Mouse (Mus musculus): ENCODE results near the gene Zfp26. TPM values are rescaled to one million over a fixed set of nuclear protein-coding genes. Genes with fewer than 3 reads are reported as not detected.

The Zfp26 gene
- polyA plus RNA-seq, 1 experiment from 2014 or later: 27.3 TPM

DNA sequence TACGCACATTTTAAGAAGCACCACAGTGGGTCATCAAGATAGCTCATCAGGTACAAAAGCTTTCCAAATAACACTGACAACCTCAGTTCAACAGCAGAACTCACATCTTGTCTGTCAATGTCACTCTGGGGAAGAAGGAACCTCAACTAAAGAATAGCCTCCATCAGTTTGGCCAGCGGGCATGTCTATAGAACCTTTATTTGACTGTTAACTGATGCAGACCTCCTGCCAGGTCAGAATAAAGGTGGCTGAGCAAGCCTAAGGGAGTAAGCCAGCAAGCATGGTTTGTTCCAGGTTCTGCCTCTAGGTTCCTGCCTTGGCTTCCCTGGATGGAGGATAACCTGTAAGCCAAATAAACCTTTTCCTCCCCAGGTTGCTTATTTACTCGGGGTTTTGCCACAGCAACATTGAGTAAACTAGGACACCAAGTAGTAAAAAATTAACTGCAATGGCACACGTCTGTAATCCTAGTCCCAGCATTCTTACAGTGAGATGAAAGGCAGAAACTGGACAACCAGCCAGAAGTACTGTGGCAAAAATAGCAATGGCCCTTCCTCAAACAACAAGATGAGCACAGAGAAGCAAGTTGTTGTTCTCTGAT, 16.7 kb downstream of the Zfp26 start:
- Histone ChIP-seq H3K36me3 (replicated peaks) (peaks cover 97% of the 10 kb centered on the region), H3K27me3 (ENCODE audit: poor library complexity, severe bottlenecking) (no peaks in the 10 kb centered on the region), H3K4me1 (no peaks in the 10 kb centered on the region), H3K9me3 (peaks cover 14% of the 10 kb centered on the region), H3K27ac (no peak overlapping the region), H3K4me3 (no peak overlapping the region)
- WGBS: 92% methylated on average over 4 of the region's 4 CpGs
- DNase-seq (ENCODE audit: extremely low spot score, low spot score): no peak

DNA sequence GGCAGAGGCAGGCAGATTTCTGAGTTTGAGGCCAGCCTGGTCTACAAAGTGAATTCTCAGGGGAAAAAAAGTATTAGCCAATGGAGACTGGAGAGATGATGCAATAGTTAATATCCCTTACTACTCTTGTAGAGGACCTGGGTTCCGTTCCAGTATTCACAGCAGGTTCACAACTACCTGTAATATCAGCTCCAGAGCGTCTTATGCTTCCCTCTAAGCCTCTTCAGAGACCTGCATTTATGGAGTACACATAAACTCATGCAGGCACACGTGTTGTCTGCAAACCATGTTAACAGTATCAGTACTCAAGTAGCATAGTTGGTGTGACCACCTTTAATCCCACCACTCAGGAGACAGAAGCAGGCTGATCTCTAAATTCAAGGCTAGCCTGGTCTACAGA, 30.0 kb downstream of the Zfp26 start:
- WGBS: 83% methylated on average over 3 of the region's 3 CpGs
- Histone ChIP-seq H3K9me3 (0 out of 2 replicates have a peak, but pooled peaks cover 2% of the 10 kb centered on the region), H3K27me3 (ENCODE audit: poor library complexity, severe bottlenecking) (no peaks in the 10 kb centered on the region), H3K27ac (no peak overlapping the region), H3K4me3 (no peak overlapping the region), H3K4me1 (no peaks in the 10 kb centered on the region), H3K36me3 (replicated peaks) (peaks cover 20% of the 10 kb centered on the region)
- DNase-seq (ENCODE audit: extremely low spot score, low spot score): no peak

DNA sequence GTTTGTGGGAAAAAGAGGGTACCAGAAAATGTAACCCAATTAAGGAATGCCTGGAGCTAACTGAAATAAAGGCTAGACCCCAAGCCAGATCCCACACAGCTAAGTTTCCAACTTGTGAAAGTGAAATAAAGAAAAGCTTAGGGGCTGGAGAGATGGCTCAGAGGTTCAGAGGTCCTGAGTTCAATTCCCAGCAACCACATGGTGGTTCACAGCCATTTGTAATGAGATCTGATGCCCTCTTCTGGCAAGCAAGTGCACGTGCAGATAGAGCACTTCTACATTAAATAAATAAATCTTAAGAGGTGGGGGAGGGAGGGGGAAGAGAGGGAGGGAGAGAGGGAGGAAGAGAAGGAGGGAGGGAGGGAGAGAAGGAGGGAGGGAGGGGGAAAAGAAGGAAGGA, 48.5 kb downstream of the Zfp26 start:
- no peaks in the 10 kb centered on the region for H3K4me1 ChIP-seq
- H3K9me3 ChIP-seq: peaks cover 14% of the 10 kb centered on the region; the same call in 1 of the 2 replicates
- H3K27me3 ChIP-seq (ENCODE audit: poor library complexity, severe bottlenecking): no peaks in the 10 kb centered on the region
- no peak overlapping the region for H3K4me3 ChIP-seq
- no peaks in the 10 kb centered on the region for H3K36me3 ChIP-seq (replicated peaks)
- no peak overlapping the region for H3K27ac ChIP-seq
- no peak for DNase-seq (ENCODE audit: extremely low spot score, low spot score)
- WGBS: 22% methylated on average over 1 of the region's 1 CpGs

DNA sequence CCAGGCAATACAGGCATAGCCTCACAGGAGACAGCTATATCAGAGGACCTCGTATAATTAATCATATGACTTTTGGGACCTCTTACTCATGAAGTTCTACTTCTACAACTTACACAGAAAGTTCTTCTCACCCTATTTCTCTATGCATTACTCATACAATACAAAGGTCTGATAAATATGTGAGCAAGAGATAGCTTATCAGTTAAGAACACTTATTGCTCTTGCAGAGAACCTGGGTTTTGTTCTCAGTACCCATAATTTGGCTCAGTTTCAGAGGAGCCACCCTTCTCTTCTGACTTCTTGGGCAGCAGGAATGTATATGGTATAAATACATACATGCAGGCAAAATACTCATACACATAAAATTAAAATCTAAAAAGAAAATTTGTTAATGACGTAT, 50.6 kb downstream of the Zfp26 start:
- peaks cover 18% of the 10 kb centered on the region; the same call in 1 of the 2 replicates for H3K9me3 ChIP-seq
- no peaks in the 10 kb centered on the region for H3K36me3 ChIP-seq (replicated peaks)
- DNase-seq (ENCODE audit: extremely low spot score, low spot score): no peak
- no peak overlapping the region for H3K4me3 ChIP-seq
- WGBS: 84% methylated on average over 2 of the region's 2 CpGs
- no peak overlapping the region for H3K27ac ChIP-seq
- no peaks in the 10 kb centered on the region for H3K4me1 ChIP-seq
- no peaks in the 10 kb centered on the region for H3K27me3 ChIP-seq (ENCODE audit: poor library complexity, severe bottlenecking)

DNA sequence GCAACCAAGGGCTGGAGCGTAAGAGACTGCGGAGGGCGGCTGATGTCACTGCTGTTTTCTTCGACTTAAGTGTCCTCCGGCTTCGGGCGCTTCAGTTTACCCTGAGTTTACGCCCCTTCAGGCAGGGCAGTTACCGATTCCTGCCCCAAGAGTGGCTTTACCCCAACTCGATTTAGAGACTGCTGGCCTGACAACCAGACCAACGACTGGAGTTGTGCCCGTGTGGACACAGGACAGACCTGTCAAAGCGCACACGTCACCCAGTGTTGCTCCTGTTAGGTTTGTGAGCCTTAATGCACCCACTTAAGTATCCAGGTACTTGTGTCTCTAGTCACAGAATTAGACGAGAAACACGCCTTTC, 74.6 kb downstream of the Zfp26 start:
- H3K9me3 ChIP-seq: peaks cover 28% of the 10 kb centered on the region
- peak overlapping the region; percentile 86 for H3K27ac ChIP-seq
- no peaks in the 10 kb centered on the region for H3K27me3 ChIP-seq (ENCODE audit: poor library complexity, severe bottlenecking)
- H3K4me3 ChIP-seq: peak overlapping the region; percentile 65
- H3K4me1 ChIP-seq: peaks cover 11% of the 10 kb centered on the region
- H3K36me3 ChIP-seq (replicated peaks): no peaks in the 10 kb centered on the region
- DNase-seq (ENCODE audit: extremely low spot score, low spot score): no peak
- WGBS: 23% methylated on average over 16 of the region's 16 CpGs

DNA sequence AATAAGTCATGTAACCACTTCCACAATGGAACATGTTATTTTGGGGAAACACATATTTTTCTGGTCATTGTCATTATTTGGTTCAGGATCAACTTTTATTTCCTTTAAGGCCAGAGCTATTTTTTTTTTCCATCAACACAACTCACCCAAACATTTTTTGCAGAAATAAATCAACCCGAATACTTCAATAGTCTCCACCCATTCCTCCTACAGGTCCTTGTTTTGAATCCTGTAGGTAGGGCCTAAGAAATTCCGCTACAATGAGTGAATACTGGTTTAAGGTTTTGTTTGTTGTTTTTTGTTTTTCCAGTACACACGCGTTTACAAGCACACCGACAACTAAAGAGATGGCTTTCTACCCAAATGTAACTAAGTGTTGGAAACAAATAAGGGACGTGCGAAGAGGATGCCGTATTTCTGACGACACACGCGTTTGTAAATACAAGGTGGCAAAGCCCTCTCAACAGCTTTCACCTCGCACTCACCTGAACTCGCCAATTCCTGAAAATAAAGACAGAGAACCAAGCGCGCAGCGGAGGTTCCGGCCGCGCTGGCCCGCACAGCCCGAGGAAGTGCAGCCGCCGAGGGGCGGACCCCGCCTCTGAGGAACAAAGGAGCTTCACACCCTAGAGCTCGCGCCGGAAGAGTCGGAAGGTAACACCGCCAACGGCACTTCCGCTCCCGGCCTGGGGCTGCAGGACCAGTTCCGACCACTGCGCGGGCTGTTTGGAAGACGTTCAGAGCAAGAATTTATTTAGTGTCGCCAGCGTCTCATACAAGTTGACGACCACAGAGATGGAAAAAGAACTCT, 75.2 kb downstream of the Zfp26 start, which contains the start of gene Zfp560:
TSS of gene Zfp560 (minus strand) at position 646 of the 811 bp plus-strand sequence.
- Histone ChIP-seq H3K4me1 (peaks cover 11% of the 10 kb centered on the region), H3K27me3 (ENCODE audit: poor library complexity, severe bottlenecking) (no peaks in the 10 kb centered on the region), H3K36me3 (replicated peaks) (no peaks in the 10 kb centered on the region), H3K9me3 (peaks cover 29% of the 10 kb centered on the region), H3K4me3 (peak within 1 kb of the TSS; percentile 65), H3K27ac (peak within 1 kb of the TSS; percentile 86)
- peak; percentile 95 for DNase-seq (ENCODE audit: extremely low spot score, low spot score)
- 3% methylated on average over 40 of the region's 40 CpGs for WGBS

DNA sequence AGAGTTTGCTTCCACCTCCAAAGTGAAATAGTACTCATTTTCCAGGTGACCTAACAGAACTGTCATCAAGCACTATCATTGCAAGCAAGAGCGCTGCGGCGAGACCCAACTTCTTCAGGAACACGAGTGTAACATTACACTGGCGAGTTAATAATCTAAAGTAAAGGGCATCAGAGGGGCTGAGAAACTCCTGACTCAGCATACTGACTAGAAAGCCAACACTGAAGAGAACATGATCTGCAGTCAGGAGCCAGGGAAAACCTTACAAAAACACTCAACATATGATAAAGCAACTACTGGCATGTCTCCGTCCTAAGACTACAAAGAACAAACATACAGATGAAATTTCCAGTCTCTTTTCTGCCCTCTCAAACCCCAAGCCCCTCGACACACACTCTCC, 76.3 kb downstream of the Zfp26 start:
- WGBS: 96% methylated on average over 7 of the region's 7 CpGs
- DNase-seq (ENCODE audit: extremely low spot score, low spot score): no peak
- no peaks in the 10 kb centered on the region for H3K36me3 ChIP-seq (replicated peaks)
- no peaks in the 10 kb centered on the region for H3K27me3 ChIP-seq (ENCODE audit: poor library complexity, severe bottlenecking)
- H3K27ac ChIP-seq: no peak overlapping the region
- H3K4me1 ChIP-seq: peaks cover 11% of the 10 kb centered on the region
- H3K4me3 ChIP-seq: peak overlapping the region; percentile 65
- H3K9me3 ChIP-seq: peaks cover 27% of the 10 kb centered on the region

Other genes starting within 250 kb of the Zfp26 start
- gene Olfr871, start 248.0 kb downstream of the Zfp26 start, polyA plus RNA-seq (2016; fragmentation: Nextera tagmentation; extraction: Ambion mirVana): not detected in 2 replicates
- not detected in 2 replicates for gene Olfr872, start 223.0 kb downstream of the Zfp26 start, polyA plus RNA-seq (2016; fragmentation: Nextera tagmentation; extraction: Ambion mirVana)
- not detected in 2 replicates for gene Olfr39, start 177.8 kb downstream of the Zfp26 start, polyA plus RNA-seq (2016; fragmentation: Nextera tagmentation; extraction: Ambion mirVana)
- not detected in 2 replicates for gene Olfr873, start 161.6 kb downstream of the Zfp26 start, polyA plus RNA-seq (2016; fragmentation: Nextera tagmentation; extraction: Ambion mirVana)
- gene Olfr18, start 124.1 kb downstream of the Zfp26 start, polyA plus RNA-seq (2016; fragmentation: Nextera tagmentation; extraction: Ambion mirVana): not detected in 2 replicates
- 27.7 and 30.6 TPM in 2 replicates for gene Zfp560, start 75.0 kb downstream of the Zfp26 start, polyA plus RNA-seq (2016; fragmentation: Nextera tagmentation; extraction: Ambion mirVana)
- gene Zfp426, start 32.6 kb upstream of the Zfp26 start, polyA plus RNA-seq (2016; fragmentation: Nextera tagmentation; extraction: Ambion mirVana): 26.1 and 26.6 TPM in 2 replicates
- gene Zfp266, start 61.3 kb upstream of the Zfp26 start, polyA plus RNA-seq (2016; fragmentation: Nextera tagmentation; extraction: Ambion mirVana): 134 and 139 TPM in 2 replicates
- gene Zfp846, start 121.1 kb upstream of the Zfp26 start, polyA plus RNA-seq (2016; fragmentation: Nextera tagmentation; extraction: Ambion mirVana): 17.1 and 17.6 TPM in 2 replicates
- 356 and 383 TPM in 2 replicates for gene Ubl5, start 182.7 kb upstream of the Zfp26 start, polyA plus RNA-seq (2016; fragmentation: Nextera tagmentation; extraction: Ambion mirVana)
- gene Fbxl12, start 184.6 kb upstream of the Zfp26 start, polyA plus RNA-seq (2016; fragmentation: Nextera tagmentation; extraction: Ambion mirVana): 18.4 and 19.0 TPM in 2 replicates
- gene Pin1, start 191.9 kb upstream of the Zfp26 start, polyA plus RNA-seq (2016; fragmentation: Nextera tagmentation; extraction: Ambion mirVana): 86.3 and 86.4 TPM in 2 replicates

Measured in forebrain, embryonic 10.5 days (tissue).